Mouse (Mus musculus) gonadal fat pad, adult 2 months (tissue): ENCODE data around the gene Mpv17. TPM values are rescaled to one million over a fixed set of nuclear protein-coding genes. Genes with fewer than 3 reads are reported as not detected.

Experiments used
- DNase-seq: peaks from one replicate; pipeline ENCODE4 v3.0.0-alpha.2; 2012; ENCODE audit warnings: low read depth
- polyA plus RNA-seq: library from polyadenylated mRNA; depleted of rRNA; stranded (reverse); fragments of >200 nt; gene quantifications from 2 replicates; pipeline ENCODE4 v1.2.3, GENCODE M21; 2012; rRNA removed

The Mpv17 gene
- polyA plus RNA-seq, 1 experiment = 136 TPM

- no peak for DNase-seq
Observed at GRCm38 (mm10) chr5:31105814-31106335, 48.2 kb downstream of the Mpv17 start, which contains the start of gene Dnajc5g. Gene Dnajc5g (plus strand): TSS chr5:31106285.

- no peak for DNase-seq
Observed at GRCm38 (mm10) chr5:31095711-31096480, 58.2 kb downstream of the Mpv17 start.

GRCm38 (mm10) chr5:31094799-31095691 is 59.0 kb downstream of the Mpv17 start:
- no peak for DNase-seq

GRCm38 (mm10) chr5:31094100-31094798 is 59.8 kb downstream of the Mpv17 start:
- DNase-seq = no peak

- DNase-seq = no peak
Observed at GRCm38 (mm10) chr5:31093151-31094041, 60.7 kb downstream of the Mpv17 start.

GRCm38 (mm10) chr5:31092231-31092975 is 61.6 kb downstream of the Mpv17 start:
- DNase-seq = no peak

Other genes starting within 250 kb of the Mpv17 start
- gene Ost4, start 246.5 kb downstream of the Mpv17 start, polyA plus RNA-seq = 478 and 493 TPM in 2 replicates
- gene Emilin1, start 240.8 kb downstream of the Mpv17 start, polyA plus RNA-seq = 39.9 and 45.3 TPM in 2 replicates
- gene Khk, start 232.8 kb downstream of the Mpv17 start, polyA plus RNA-seq = 63.6 and 77.3 TPM in 2 replicates
- gene Cgref1, start 208.7 kb downstream of the Mpv17 start, polyA plus RNA-seq = 3.1 and 3.5 TPM in 2 replicates
- gene Preb, start 193.9 kb downstream of the Mpv17 start, polyA plus RNA-seq = 335 and 336 TPM in 2 replicates
- 3.1 and 3.8 TPM in 2 replicates for gene Tcf23, start 185.6 kb downstream of the Mpv17 start, polyA plus RNA-seq
- 229 and 242 TPM in 2 replicates for gene Atraid, start 105.9 kb downstream of the Mpv17 start, polyA plus RNA-seq
- 32.8 and 34.2 TPM in 2 replicates for gene Slc5a6, start 105.3 kb downstream of the Mpv17 start, polyA plus RNA-seq
- gene Cad, start 99.5 kb downstream of the Mpv17 start, polyA plus RNA-seq = 216 and 228 TPM in 2 replicates
- 0.32 and 0.46 TPM in 2 replicates for gene Dnajc5g, start 48.0 kb downstream of the Mpv17 start, polyA plus RNA-seq
- 5.7 and 11.3 TPM in 2 replicates for gene Slc30a3, start 46.0 kb downstream of the Mpv17 start, polyA plus RNA-seq
- gene Trim54, start 37.5 kb downstream of the Mpv17 start, polyA plus RNA-seq = 0.42 TPM in 1 of 2 replicates, not detected in the other
- gene Ucn, start 15.4 kb downstream of the Mpv17 start, polyA plus RNA-seq = not detected in 2 replicates
- 2.6 and 3.6 TPM in 2 replicates for gene Gm29609, start 25.7 kb upstream of the Mpv17 start, polyA plus RNA-seq
- gene Gtf3c2, start 25.9 kb upstream of the Mpv17 start, polyA plus RNA-seq = 45.4 TPM in 2 replicates
- gene Snx17, start 39.0 kb upstream of the Mpv17 start, polyA plus RNA-seq = 109 and 126 TPM in 2 replicates
- 51.2 and 64.9 TPM in 2 replicates for gene Eif2b4, start 39.2 kb upstream of the Mpv17 start, polyA plus RNA-seq
- gene Zfp513, start 48.1 kb upstream of the Mpv17 start, polyA plus RNA-seq = 30.4 and 39.7 TPM in 2 replicates
- 46.5 and 80.1 TPM in 2 replicates for gene Ppm1g, start 66.4 kb upstream of the Mpv17 start, polyA plus RNA-seq
- 120 and 142 TPM in 2 replicates for gene Nrbp1, start 86.6 kb upstream of the Mpv17 start, polyA plus RNA-seq
- 1.3 and 3.6 TPM in 2 replicates for gene Gm9970, start 87.0 kb upstream of the Mpv17 start, polyA plus RNA-seq
- gene Krtcap3, start 97.4 kb upstream of the Mpv17 start, polyA plus RNA-seq = 36.9 and 38.7 TPM in 2 replicates
- 37.7 and 38.4 TPM in 2 replicates for gene Ift172, start 136.9 kb upstream of the Mpv17 start, polyA plus RNA-seq
- gene Fndc4, start 141.8 kb upstream of the Mpv17 start, polyA plus RNA-seq = 6.1 and 8.0 TPM in 2 replicates
- gene Gckr, start 143.2 kb upstream of the Mpv17 start, polyA plus RNA-seq = 0.23 and 0.53 TPM in 2 replicates